Mouse (Mus musculus) liver, adult 2 months (tissue): ENCODE data around the gene Hmcn2. TPM values are rescaled to one million over a fixed set of nuclear protein-coding genes. Genes with fewer than 3 reads are reported as not detected.

Experiments used
- DNase-seq: peaks from one replicate; pipeline ENCODE4 v3.0.0-alpha.2; 2011; ENCODE audit warnings: low read depth, low spot score; ENCODE audit errors: extremely low read depth
- H3K27ac ChIP-seq: fragments of 200-500 bp; replicated peaks from 2 replicates; pipeline ENCODE4 v1.5.1; 2012; ENCODE audit warnings: low read depth, mild to moderate bottlenecking, control low read depth, inconsistent platforms, low read length; ENCODE audit not compliant: insufficient read depth
- H3K27me3 ChIP-seq: fragments of 200-500 bp; 2 replicates; pipeline ENCODE4 v1.6.1; 2012; ENCODE audit warnings: mild to moderate bottlenecking, moderate library complexity, low read length, inconsistent platforms; ENCODE audit not compliant: control insufficient read depth, insufficient read depth
- H3K36me3 ChIP-seq: fragments of 200-500 bp; 2 replicates; pipeline ENCODE4 v1.6.1; 2012; ENCODE audit warnings: low read length, inconsistent platforms; ENCODE audit not compliant: control insufficient read depth, insufficient read depth
- H3K4me1 ChIP-seq: fragments of 200-500 bp; 2 replicates; pipeline ENCODE4 v1.6.1; 2011; ENCODE audit warnings: low read length; ENCODE audit not compliant: control insufficient read depth, insufficient read depth
- H3K4me3 ChIP-seq: fragments of 200-500 bp; 2 replicates; pipeline ENCODE4 v1.5.1; 2011; ENCODE audit warnings: low read depth, mild to moderate bottlenecking, control low read depth, low read length, moderate library complexity; ENCODE audit not compliant: insufficient read depth
- H3K79me2 ChIP-seq: fragments of 200-500 bp; 2 replicates; pipeline ENCODE4 v1.6.1; 2012; ENCODE audit warnings: inconsistent platforms, mild to moderate bottlenecking, low read length, moderate library complexity; ENCODE audit not compliant: control insufficient read depth, insufficient read depth
- H3K9ac ChIP-seq: fragments of 200-500 bp; 2 replicates; pipeline ENCODE4 v1.6.1; 2012; ENCODE audit warnings: low read depth, mild to moderate bottlenecking, control low read depth, inconsistent platforms, low read length
- CTCF ChIP-seq: fragments of 200-500 bp; IDR thresholded peaks from 2 replicates; pipeline ENCODE4 v1.5.1; 2011; ENCODE audit warnings: low read depth, low read length, control low read depth
- POLR2A ChIP-seq: fragments of 200-500 bp; IDR thresholded peaks from 2 replicates; pipeline ENCODE4 v1.6.1; 2011; ENCODE audit warnings: low read length, control low read depth; ENCODE audit not compliant: insufficient read depth; ENCODE audit errors: extremely low read depth
- WGBS: fragments of 180-500 bp; shearing (Covaris S2); methylation state at CpG from one replicate; pipeline ENCODE4 v1.1.7; 2018; 5-methylcytosine and 5-hydroxymethylcytosine counted together
- polyA plus RNA-seq: library from polyadenylated mRNA; depleted of rRNA; stranded (reverse); fragments of >200 nt; gene quantifications from 2 replicates; pipeline ENCODE4 v1.2.3, GENCODE M21; 2012
- total RNA-seq: library from RNA; depleted of rRNA; stranded (reverse); fragments of >200 nt; gene quantifications from 2 replicates; pipeline ENCODE4 v1.2.3, GENCODE M21; 2014

Hmcn2 gene
- total and polyA plus RNA-seq, 2 experiments: 0.46 to 1.8 TPM

- no peaks in the 10 kb centered on the region for H3K4me1 ChIP-seq
- no peaks in the 10 kb centered on the region for H3K79me2 ChIP-seq
- H3K4me3 ChIP-seq: no peak overlapping the region
- H3K9ac ChIP-seq: no peak overlapping the region
- TF ChIP-seq POLR2A (no peak), CTCF (no peak)
- H3K36me3 ChIP-seq: no peaks in the 10 kb centered on the region
- peak; percentile 4 for DNase-seq
- H3K27ac ChIP-seq: no peak overlapping the region
- no peaks in the 10 kb centered on the region for H3K27me3 ChIP-seq
- 45% methylated on average over 12 of the region's 12 CpGs for WGBS
Observed at GRCm38 (mm10) chr2:31337706-31338330, 23.6 kb downstream of the Hmcn2 start.

DNA sequence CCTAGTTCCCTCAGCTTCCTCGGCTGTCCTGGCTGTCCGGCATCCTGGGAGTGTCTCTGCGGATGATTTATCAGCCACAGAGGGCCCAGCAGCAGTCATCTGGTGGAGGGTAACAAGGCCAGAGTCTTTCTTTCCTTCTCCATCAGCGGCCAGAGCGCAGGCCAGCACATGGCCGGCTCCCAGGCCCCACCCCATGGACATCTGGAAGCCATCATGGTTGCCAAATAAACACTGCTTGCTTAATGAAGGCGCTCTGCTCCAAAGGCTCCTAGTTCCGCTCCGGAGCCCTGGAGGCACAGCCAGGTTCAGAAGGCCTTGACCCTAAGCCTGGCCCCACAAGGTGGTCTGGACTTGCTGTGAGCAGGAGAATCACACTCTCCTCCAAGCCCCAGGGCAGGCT lies 25.6 kb downstream of the Hmcn2 start:
- no peaks in the 10 kb centered on the region for H3K27me3 ChIP-seq
- no peaks in the 10 kb centered on the region for H3K36me3 ChIP-seq
- peak; percentile 25 for DNase-seq
- no peaks in the 10 kb centered on the region for H3K79me2 ChIP-seq
- WGBS: 59% methylated on average over 9 of the region's 9 CpGs
- H3K27ac ChIP-seq: no peak overlapping the region
- H3K9ac ChIP-seq: no peak overlapping the region
- H3K4me3 ChIP-seq: no peak overlapping the region
- H3K4me1 ChIP-seq: no peaks in the 10 kb centered on the region
- TF ChIP-seq POLR2A (no peak), CTCF (no peak)

GRCm38 (mm10) chr2:31341726-31342535 lies 27.7 kb downstream of the Hmcn2 start:
- no peak for TF ChIP-seq POLR2A
- no peak for TF ChIP-seq CTCF
- 72% methylated on average over 8 of the region's 8 CpGs for WGBS
- no peak for DNase-seq
- Histone ChIP-seq H3K4me3 (no peak overlapping the region), H3K4me1 (no peaks in the 10 kb centered on the region), H3K79me2 (no peaks in the 10 kb centered on the region), H3K36me3 (no peaks in the 10 kb centered on the region), H3K27me3 (no peaks in the 10 kb centered on the region), H3K9ac (no peak overlapping the region), H3K27ac (no peak overlapping the region)

DNA sequence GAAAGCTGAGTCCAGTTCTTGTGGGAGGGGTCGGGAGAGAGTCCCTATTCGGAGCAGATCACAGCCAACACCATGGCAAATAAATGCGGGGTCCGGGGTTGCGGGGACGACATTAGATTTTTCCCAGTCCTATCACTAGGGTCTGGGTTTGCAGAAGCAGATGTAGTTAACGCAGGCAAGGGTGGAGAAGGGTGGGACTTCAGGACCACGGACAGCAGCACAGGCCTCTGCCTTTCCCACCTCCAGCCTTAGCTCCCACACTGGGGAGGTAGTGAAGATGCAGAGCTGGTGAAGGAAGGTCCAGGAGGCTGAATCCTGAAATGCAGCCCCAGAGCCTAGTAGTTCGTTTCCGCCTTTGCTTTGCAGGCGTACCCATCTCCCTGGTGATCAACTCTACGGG lies 31.9 kb downstream of the Hmcn2 start:
- no peak for TF ChIP-seq CTCF
- Histone ChIP-seq H3K36me3 (no peaks in the 10 kb centered on the region), H3K27me3 (no peaks in the 10 kb centered on the region), H3K79me2 (no peaks in the 10 kb centered on the region), H3K4me1 (no peaks in the 10 kb centered on the region), H3K4me3 (no peak overlapping the region), H3K9ac (no peak overlapping the region), H3K27ac (no peak overlapping the region)
- WGBS: 33% methylated on average over 12 of the region's 12 CpGs
- no peak for DNase-seq

DNA sequence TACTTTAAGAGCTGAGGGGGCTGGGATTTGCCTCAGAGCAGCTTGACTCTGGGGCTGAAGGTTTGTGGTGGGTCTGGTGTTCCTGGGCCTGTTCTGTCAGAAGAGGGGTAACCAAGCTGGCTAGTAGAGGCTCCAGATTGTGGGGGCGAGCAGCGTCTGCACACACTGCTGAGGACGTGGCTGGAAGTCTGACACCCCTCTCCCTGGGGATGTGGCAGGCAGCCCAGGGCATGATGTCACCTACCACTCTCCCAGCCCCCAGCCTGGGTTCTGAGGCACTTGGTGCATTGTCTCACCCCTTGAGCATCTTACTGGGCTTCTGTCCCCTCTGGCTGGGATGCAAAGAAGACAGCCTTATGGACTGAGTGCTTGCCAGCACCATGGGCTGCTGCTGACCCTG lies 34.2 kb downstream of the Hmcn2 start:
- no peaks in the 10 kb centered on the region for H3K36me3 ChIP-seq
- DNase-seq: no peak
- no peak for TF ChIP-seq POLR2A
- no peak for TF ChIP-seq CTCF
- no peaks in the 10 kb centered on the region for H3K27me3 ChIP-seq
- no peak overlapping the region for H3K4me3 ChIP-seq
- H3K4me1 ChIP-seq: no peaks in the 10 kb centered on the region
- WGBS: 73% methylated on average over 3 of the region's 3 CpGs
- H3K79me2 ChIP-seq: no peaks in the 10 kb centered on the region
- H3K27ac ChIP-seq: no peak overlapping the region
- no peak overlapping the region for H3K9ac ChIP-seq

DNA sequence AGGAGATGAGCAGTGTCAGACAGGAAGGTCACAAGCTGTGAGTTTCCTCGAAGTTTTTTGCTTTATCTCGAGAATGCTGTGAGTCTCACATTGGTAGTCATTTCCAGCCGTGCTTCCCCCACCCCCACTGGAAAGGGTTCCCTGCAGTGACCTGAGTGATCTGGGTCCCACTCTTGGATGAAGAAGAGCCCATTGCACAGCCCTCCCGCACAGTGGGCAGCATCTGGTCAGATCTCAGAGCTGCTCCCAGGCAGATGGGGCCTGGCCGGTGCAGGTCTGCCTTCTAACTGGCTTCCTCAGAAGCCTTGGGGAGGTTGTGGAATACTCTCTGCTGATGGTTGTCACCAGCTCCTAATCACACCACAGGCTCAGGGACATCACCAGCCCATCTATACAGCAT lies 34.6 kb downstream of the Hmcn2 start:
- TF ChIP-seq CTCF (no peak), POLR2A (no peak)
- Histone ChIP-seq H3K4me3 (no peak overlapping the region), H3K27ac (no peak overlapping the region), H3K9ac (no peak overlapping the region), H3K27me3 (no peaks in the 10 kb centered on the region), H3K4me1 (no peaks in the 10 kb centered on the region), H3K79me2 (no peaks in the 10 kb centered on the region), H3K36me3 (no peaks in the 10 kb centered on the region)
- no peak for DNase-seq
- 52% methylated on average over 5 of the region's 5 CpGs for WGBS
